Mouse (Mus musculus) liver, postnatal 0 days (tissue): ENCODE data around the gene Ska3.

Source experiments
- CTCF ChIP-seq: sonication (generic); IDR thresholded peaks from 2 replicates; pipeline ENCODE4 v1.5.1; 2016; ENCODE audit warnings: antibody characterized with exemption, low read depth
- EP300 ChIP-seq: IDR thresholded peaks from 2 replicates; pipeline ENCODE4 v1.6.1; 2016; ENCODE audit warnings: antibody characterized with exemption, low read depth, mild to moderate bottlenecking

DNA sequence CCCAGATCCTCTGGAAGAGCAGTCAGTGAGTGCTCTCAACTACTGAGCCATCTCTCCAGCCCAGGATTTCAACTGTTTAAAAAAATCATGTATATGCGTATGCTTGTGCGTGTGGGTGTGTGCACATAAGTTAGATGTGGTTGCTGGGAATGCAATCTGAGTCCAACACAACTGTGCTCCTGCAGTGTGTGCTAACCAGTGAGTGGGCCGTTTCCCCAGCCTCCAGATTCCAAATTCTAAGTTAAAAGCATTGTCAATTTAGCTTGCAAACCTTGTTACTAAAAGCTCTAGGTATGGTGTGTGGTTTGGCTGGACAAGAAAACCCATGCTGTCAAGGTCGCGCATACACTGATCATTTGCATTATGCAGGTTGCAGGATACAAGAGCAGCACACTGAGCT is 14.1 kb downstream of the Ska3 start:
- TF ChIP-seq CTCF: no peak
- TF ChIP-seq EP300: no peak
